Mouse (Mus musculus) heart, adult 18-20 months (tissue): ENCODE measurements around the gene Aifm3. TPM values are rescaled to one million over a fixed set of nuclear protein-coding genes. Genes with fewer than 3 reads are reported as not detected.
"Not testable (repeated sequence)": the region's sequence is repeated elsewhere in the genome, so short reads cannot be mapped to it uniquely, and the experiment has no call there.

Source experiments
- DNase-seq, 2 experiments: peaks; one replicate each; pipeline ENCODE4 v3.0.0; 2021 to 2022; ENCODE audit warnings: mixed read lengths in 1 of 2
- total RNA-seq, 2 experiments: library from RNA; stranded (reverse); gene quantifications; 2 replicates each; pipeline ENCODE4 v1.2.3; 2021

Aifm3 gene
- total RNA-seq, 2 experiments from 2014 or later, result 0.18 TPM; not detected in 1

GRCm38 (mm10) chr16:17499249-17499883, 10.0 kb downstream of the Aifm3 start:
- no peak for DNase-seq

GRCm38 (mm10) chr16:17502681-17503080, 13.3 kb downstream of the Aifm3 start:
- no peak for DNase-seq

DNA sequence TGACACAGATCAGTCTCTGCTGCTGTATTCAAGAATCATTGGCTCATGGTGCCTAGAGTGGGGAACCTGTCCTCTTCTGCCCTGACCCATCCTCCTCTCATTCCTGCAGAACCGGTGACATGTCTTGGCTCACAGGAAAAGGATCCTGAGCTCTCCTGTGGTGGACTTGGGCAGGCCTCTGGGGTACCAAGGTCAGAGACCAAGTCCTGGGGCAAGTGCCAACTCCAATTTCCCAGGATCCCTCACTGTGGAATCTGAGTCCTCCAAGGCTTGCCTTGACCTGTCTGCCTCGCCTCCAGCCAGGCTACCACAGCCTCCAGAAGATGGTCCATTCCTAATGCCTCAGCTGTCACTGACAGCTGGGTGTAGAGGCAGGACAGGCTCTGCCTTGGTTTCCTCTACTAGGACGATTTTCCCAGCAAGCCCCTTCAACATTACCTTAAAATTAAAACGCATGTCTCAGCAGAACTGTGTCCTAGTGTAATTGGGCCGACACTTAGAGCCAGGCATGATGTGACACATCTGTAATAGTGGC, 17.7 kb downstream of the Aifm3 start:
- DNase-seq, result no peak

DNA sequence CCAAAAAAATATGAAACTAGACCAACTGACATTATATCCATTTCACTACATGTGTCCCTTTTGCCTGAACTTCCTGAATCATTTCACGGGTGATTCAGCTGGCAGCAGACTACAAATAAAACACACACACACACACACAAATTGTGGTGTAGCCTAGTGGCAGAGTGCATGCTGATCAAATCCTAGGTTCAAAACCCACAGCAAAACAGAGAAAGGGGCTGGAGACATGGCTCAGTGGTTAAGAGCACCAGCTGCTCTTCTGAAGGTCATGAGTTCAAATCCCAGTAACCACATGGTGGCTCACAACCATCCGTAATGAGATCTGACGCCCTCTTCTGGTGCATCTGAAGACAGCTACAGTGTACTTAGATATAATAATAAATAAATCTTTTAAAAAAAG, 18.6 kb downstream of the Aifm3 start:
- not testable (repeated sequence) for DNase-seq

GRCm38 (mm10) chr16:17508546-17509239, 19.3 kb downstream of the Aifm3 start, which contains the start of gene Lztr1:
Gene Lztr1 (plus strand): TSS chr16:17508688.
- peak; percentile 92 to 95 for DNase-seq

DNA sequence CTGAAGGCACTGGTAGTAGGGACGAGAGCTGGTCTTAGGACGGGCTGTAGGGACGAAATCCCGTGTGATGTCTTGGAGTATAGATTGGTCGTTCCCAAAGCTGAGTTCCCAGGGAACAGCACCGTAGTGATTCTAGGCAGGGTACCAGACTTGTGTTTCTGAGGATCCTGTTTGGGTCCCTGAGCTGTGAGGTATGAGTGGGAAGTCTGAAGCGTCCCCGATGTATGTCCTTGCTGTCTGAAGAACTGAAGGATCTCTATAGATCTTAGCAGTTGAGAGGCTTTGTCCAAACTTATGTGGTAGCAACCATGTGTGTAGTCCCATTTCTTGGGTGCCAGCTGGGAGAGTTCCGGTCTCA, 19.8 kb downstream of the Aifm3 start:
- no peak for DNase-seq

DNA sequence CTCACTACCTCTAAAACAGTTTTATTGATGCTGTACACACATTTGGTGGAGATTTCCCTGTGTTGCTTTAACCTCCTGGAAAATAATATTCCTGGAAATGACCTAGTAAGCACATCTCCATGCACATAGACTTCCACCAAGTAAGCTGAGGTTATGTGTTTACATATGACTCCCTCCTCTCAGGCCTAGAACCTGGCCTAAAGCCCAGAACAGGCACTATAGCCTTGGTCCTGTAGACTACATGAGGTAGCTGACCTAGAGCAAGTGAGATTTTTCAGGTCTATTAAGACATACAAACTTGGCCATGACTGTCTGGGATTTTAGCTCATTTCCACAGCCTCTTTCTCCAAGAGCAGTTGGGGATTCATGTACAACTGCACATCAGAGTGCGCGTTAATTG, 20.7 kb downstream of the Aifm3 start:
- DNase-seq, result no peak

DNA sequence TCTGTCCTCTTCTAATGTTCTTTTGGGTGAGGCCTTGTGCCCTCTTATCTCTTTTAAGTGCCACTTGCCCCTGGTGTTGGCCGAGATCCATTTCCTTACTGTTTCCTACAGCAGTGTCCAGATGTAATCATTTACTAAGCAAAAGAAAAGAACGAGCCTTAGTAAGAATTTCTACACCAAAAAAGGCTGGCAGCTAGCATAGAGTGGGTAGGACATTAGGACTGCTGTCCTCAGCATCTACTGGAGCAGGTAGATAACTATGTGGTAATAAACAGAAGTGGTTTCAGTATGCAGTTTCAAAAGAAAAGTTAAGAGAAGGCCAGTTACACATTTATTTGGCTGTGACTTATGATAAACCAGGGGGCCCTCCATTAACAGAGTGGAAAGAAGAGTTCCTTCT, 21.3 kb downstream of the Aifm3 start:
- no peak for DNase-seq

GRCm38 (mm10) chr16:17511431-17511830, 22.0 kb downstream of the Aifm3 start:
- no peak for DNase-seq

- DNase-seq, result no peak
These were observed 29.5 kb downstream of the Aifm3 start for GRCm38 (mm10) chr16:17518910-17519309.

DNA sequence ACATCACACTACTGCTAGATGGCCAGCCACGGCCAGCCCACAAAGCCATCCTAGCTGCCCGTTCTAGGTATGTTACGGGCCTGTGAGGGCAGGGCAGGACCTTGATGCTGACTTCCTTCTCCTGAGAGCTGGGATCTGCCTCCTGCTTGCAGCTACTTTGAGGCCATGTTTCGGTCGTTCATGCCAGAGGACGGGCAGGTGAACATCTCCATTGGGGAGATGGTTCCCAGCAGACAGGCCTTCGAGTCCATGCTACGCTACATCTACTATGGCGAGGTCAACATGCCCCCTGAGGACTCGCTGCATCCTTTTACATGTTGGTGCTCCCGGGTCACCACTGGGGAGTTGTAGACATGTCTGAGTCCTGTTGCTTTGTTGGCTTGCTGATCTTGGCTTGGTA, 34.7 kb downstream of the Aifm3 start:
- DNase-seq, result no peak

DNA sequence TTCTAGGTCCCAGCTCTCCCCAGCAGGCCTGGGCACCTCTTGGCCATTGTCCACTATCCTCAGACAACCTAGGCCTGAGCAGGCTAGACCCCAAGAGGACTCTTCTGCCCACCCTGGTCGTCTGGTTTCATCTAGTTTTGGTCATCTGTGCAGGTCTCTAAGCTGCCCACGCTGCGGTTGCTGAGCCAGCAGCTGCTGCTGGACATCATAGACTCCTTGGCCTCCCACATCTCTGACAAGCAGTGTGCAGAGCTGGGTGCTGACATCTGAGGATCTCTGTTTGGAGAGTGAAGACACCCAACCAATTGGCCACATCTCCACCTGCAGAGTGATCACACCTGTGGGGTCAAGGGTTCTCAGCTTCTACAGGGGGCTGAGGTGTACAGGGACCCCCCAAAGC, 36.1 kb downstream of the Aifm3 start:
- DNase-seq, result no peak

GRCm38 (mm10) chr16:17526223-17526622, 36.8 kb downstream of the Aifm3 start:
- DNase-seq, result no peak

GRCm38 (mm10) chr16:17527606-17528005, 38.2 kb downstream of the Aifm3 start:
- no peak for DNase-seq

- no peak for DNase-seq
These were observed 38.9 kb downstream of the Aifm3 start for GRCm38 (mm10) chr16:17528276-17528675.

DNA sequence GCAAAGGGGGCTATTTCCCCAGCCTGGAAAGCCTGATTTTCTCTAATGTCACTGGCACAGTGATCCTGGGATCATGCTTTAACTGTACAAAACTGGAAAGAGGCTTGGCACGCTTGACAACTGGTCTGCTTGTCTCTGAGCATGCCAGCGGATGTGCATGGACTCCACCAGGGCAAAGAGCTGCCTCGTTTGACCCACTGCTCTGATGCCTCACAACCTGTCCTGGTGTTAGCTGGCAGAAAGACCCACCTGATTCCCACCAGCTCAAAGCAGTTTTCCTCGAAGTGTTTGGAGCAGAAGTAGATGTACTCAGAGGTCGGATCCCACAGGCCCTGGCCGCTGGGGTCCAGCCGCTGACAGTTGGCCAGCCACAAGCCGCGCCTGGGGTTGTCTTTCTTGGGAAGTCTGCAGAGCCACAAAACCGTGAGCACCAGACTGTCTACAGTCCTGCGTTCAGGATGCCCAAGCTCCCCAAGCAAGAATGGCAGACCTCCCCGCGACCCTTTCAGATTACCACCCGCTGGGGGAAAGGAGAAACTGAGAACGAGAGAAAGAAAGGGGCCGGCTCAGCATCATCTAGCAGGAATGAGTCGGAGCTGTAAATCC, 40.7 kb downstream of the Aifm3 start:
- no peak for DNase-seq

GRCm38 (mm10) chr16:17530640-17531288, 41.4 kb downstream of the Aifm3 start, which contains the start of gene Thap7:
Gene Thap7 (minus strand): TSS chr16:17531136.
- peak; percentile 97 to 98 for DNase-seq

DNA sequence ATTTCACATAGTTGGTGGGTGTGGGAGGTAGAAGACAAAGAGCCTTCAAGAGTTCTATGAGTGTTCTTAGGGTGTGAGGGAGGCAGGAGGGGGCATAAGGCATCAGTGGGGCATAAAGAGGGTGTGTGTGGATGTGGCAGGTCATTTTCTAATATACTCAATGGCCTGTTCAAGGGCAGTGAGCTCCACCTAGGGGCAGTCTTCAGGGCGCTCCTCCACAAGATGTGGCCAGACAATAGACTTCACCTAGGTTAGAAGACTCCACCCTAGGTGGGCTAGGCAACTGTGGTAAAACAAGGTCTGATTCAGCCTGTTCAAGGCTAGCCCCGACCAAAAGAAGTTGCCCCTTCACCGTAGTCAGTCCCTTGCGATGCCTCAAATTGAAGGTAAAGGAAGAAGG, 42.9 kb downstream of the Aifm3 start:
- DNase-seq, result no peak

DNA sequence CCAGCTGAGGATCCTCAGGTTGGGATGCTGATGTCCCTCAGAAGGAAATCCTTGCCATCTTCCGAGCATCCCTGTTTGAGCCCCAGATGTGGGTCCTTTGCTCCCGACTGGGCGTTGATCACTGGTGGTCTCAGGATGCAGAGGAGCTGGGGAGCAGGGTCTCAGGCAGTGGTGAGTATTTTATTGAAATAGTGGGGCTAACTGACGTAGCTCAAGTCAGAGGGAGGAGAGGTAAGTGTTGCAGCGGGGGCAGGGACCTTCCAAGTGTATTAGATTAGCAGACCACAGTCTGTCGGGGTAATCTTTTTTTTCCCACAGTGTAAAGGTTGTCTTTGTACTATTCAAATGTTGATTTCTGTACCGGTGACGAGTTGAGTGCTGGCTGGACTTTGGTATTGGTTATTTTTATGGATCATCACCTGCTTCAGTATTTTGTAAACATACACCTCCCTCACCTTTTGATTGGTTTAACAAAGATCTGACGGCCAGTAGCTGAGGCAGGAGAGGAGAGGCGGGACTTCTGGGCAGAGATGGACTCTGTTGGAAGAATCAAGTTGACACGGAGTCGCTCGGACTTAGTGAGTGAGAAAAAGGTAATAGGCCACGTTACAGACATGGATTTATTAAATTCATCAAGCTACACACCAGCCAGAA, 43.4 kb downstream of the Aifm3 start:
- no peak for DNase-seq

- no peak for DNase-seq
These were observed 47.2 kb downstream of the Aifm3 start for GRCm38 (mm10) chr16:17536584-17536983.

GRCm38 (mm10) chr16:17542632-17543031, 53.2 kb downstream of the Aifm3 start:
- DNase-seq, result no peak

- DNase-seq, result no peak
These were observed 63.4 kb downstream of the Aifm3 start for GRCm38 (mm10) chr16:17552837-17553236.
